Mouse (Mus musculus) heart, embryonic 14.5 days (tissue): Measurements from ENCODE around the gene Smco4. TPM values are rescaled to one million over a fixed set of nuclear protein-coding genes. Genes with fewer than 3 reads are reported as not detected.

ENCODE experiments used
- ATAC-seq: fragments of 200-750 bp; cut with Nextera tagmentation; 2 replicates; pipeline ENCODE4 v1.8.0; 2017; ENCODE audit warnings: low read depth, moderate TSS enrichment; ENCODE audit not compliant: insufficient number of reproducible peaks, insufficient read depth, low FRiP score
- H3K27ac ChIP-seq, 2 experiments: fragments of 200-500 bp in 1 of 2; fragments of 300-500 bp in 1 of 2; sonication (generic) in 1 of 2; replicated peaks in 1 of 2; 2 replicates each; pipeline ENCODE4 v1.5.1; 2012 to 2014; ENCODE audit warnings: low read depth in 2 of 2, low read length in 2 of 2, control low read depth in 1 of 2, mild to moderate bottlenecking in 1 of 2, mixed read lengths in 1 of 2; ENCODE audit not compliant: control insufficient read depth in 1 of 2, insufficient read depth in 1 of 2
- H3K27me3 ChIP-seq: fragments of 300-500 bp; sonication (generic); 2 replicates; pipeline ENCODE4 v1.6.1; 2014; ENCODE audit warnings: mild to moderate bottlenecking, low read length, control low read depth; ENCODE audit not compliant: control insufficient read depth, insufficient read depth
- H3K36me3 ChIP-seq: fragments of 300-500 bp; sonication (generic); 2 replicates; pipeline ENCODE4 v1.6.1; 2014; ENCODE audit warnings: mild to moderate bottlenecking, control low read depth, low read length, mixed read lengths; ENCODE audit not compliant: control insufficient read depth, insufficient read depth
- H3K4me1 ChIP-seq, 2 experiments: fragments of 200-500 bp in 1 of 2; fragments of 300-500 bp in 1 of 2; sonication (generic) in 1 of 2; 2 replicates each; pipeline ENCODE4 v1.6.1; 2012 to 2014; ENCODE audit warnings: low read length in 2 of 2, control low read depth in 1 of 2, mixed read lengths in 1 of 2; ENCODE audit not compliant: control insufficient read depth in 2 of 2, insufficient read depth in 2 of 2
- H3K4me2 ChIP-seq: fragments of 300-500 bp; sonication (generic); 2 replicates; pipeline ENCODE4 v1.6.1; 2014; ENCODE audit warnings: mild to moderate bottlenecking, low read length
- H3K4me3 ChIP-seq, 2 experiments: fragments of 200-500 bp in 1 of 2; fragments of 300-500 bp in 1 of 2; sonication (generic) in 1 of 2; 2 replicates each; pipeline ENCODE4 v1.5.1; 2012 to 2014; ENCODE audit warnings: low read length in 2 of 2, mild to moderate bottlenecking in 2 of 2, control low read depth in 1 of 2, low read depth in 1 of 2, moderate library complexity in 1 of 2; ENCODE audit not compliant: control insufficient read depth in 1 of 2, insufficient read depth in 1 of 2
- H3K9ac ChIP-seq: fragments of 300-500 bp; sonication (generic); 2 replicates; pipeline ENCODE4 v1.6.1; 2014; ENCODE audit warnings: mild to moderate bottlenecking, low read length
- H3K9me3 ChIP-seq: fragments of 300-500 bp; sonication (generic); 2 replicates; pipeline ENCODE4 v1.6.1; 2016; ENCODE audit warnings: low read length, control low read depth; ENCODE audit not compliant: control insufficient read depth
- WGBS: fragments of 180-500 bp; shearing (Covaris S2); extraction: QIAGEN DNeasy Blood & Tissue Kit; methylation state at CpG from one replicate; pipeline ENCODE4 v1.1.7; 2014; 5-methylcytosine and 5-hydroxymethylcytosine counted together
- polyA plus RNA-seq: library from polyadenylated mRNA; unstranded; fragments of >200 nt; fragmentation: Nextera tagmentation; extraction: Ambion mirVana; gene quantifications from 2 replicates; pipeline ENCODE4 v1.2.1, GENCODE M21; 2014

Gene Smco4
- polyA plus RNA-seq, 1 experiment from 2014 or later = 2.8 TPM

DNA sequence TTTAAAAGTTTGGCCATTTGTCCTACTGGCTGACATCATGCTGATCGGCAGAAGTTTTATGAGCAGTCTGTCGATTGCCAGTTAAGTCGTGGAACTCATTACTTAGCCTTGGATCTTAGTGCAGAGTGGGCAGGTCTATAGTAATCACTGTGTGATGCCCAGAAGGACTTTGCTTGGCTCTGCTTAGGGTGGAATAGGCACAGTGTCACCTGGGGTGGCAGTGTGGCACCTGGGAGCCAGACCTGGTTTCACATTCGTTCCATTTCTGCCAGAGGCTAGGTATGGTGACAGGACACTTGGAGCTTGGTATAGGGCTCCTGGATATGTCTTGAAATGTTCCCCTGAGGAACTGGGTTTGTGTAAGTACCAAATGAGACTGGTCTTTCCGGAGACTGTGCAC is 6.8 kb downstream of the Smco4 start:
- Histone ChIP-seq H3K9me3 (no peaks in the 10 kb centered on the region), H3K27me3 (no peaks in the 10 kb centered on the region), H3K9ac (no peak overlapping the region), H3K27ac (no peak overlapping the region), H3K4me2 (no peak overlapping the region), H3K36me3 (no peaks in the 10 kb centered on the region), H3K4me3 (no peak overlapping the region), H3K4me1 (peaks cover 19 to 26% of the 10 kb centered on the region in 2 experiments)
- WGBS = 93% methylated on average over 5 of the region's 5 CpGs
- ATAC-seq = no peak

DNA sequence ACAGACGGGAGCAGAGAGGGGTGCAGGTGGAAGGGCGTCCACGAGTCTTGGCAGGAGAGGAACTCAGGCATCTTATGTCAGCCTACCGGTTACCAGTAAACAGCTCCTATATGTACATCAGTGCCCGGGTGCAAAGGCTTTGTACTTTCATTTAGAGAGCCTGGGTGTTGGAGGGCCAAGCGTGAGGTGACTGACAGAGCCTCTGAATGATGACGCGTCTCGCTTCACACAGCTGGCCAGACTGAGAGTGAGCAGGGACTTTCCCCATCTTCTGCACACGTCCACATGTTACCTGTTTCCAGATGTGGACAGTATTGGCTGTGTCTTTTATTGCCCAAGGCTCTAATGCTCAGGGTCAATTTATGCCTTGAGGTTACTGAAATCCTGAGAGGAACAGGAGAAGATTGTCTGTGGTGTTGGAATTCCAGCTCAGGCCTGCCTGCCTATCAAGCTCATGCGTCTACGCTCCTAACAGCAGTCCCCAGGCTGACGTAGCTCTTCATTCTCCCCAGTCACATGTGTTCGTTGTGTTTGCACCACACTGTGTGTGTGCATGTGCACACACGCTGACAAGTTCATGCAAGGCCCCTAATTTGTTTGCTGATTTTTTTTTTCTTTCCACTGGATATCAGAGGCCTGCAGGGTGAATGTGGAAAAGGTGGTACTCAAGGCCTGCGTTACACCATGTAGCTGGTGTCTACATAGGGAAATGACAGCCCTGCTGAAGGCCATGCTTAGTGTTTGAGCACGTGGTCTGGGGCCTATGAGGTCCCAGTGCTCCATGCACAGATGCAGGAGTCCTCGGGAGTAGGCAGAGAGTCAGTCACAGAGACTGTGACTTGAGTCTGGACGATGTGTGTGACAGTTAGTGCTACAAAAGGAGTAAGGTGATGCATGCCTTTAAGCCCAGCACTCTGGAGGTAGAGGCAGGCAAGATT is 8.4 kb downstream of the Smco4 start:
- no peak overlapping the region for H3K4me3 ChIP-seq
- ATAC-seq = no peak
- H3K27ac ChIP-seq = no peak overlapping the region; a peak in 1 of 4 replicates
- H3K9me3 ChIP-seq = no peaks in the 10 kb centered on the region
- peaks cover 20 to 26% of the 10 kb centered on the region in 2 experiments for H3K4me1 ChIP-seq
- H3K27me3 ChIP-seq = no peaks in the 10 kb centered on the region
- 61% methylated on average over 19 of the region's 19 CpGs for WGBS
- H3K4me2 ChIP-seq = no peak overlapping the region
- no peaks in the 10 kb centered on the region for H3K36me3 ChIP-seq
- no peak overlapping the region for H3K9ac ChIP-seq

DNA sequence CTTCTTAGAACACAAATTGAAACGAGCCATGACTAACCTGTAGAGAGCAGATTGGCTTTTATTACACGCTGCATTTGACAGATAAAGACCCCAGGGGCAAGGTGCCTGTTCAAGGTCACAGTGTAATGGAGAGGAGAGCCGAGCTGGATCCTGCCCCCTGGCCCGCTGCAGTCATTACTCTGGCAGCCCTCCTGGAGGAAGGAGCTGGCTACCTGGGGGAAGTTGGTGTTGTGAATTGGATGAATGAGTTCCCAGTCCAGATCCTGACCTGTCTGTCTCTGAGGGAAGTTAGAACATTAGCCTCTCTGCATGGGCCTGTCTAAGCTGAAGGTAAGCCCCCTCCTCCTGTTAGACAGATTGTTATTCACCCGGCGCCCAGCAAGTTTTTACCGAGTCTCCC is 9.2 kb downstream of the Smco4 start:
- no peak for ATAC-seq
- Histone ChIP-seq H3K4me1 (peaks cover 29 to 34% of the 10 kb centered on the region in 2 experiments), H3K9me3 (no peaks in the 10 kb centered on the region), H3K4me2 (no peak overlapping the region), H3K9ac (no peak overlapping the region; the same call in 1 of the 2 replicates), H3K27me3 (no peaks in the 10 kb centered on the region), H3K4me3 (no peak overlapping the region), H3K36me3 (no peaks in the 10 kb centered on the region), H3K27ac (no peak overlapping the region)
- WGBS = 66% methylated on average over 7 of the region's 7 CpGs

DNA sequence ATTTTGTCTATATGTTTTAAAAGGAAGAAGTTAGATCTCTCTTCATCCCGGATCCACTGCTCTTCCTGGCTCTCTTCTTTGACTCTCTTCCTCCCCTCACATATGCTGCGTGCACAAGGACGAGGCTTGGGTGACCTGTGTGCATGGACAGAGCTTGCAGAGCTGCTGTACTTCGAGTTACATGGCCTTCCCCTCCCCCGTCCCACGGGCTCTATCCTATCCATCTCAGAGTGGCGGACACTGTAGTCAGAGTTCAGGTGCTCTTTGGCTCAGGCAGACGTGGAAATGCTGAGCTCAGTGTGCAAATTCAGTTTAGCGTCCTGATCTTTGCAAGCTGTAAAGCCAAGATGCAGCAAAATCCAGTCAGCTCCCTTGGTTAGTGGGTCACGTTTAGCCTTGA is 10.1 kb downstream of the Smco4 start:
- WGBS = 59% methylated on average over 10 of the region's 10 CpGs
- no peak overlapping the region for H3K4me2 ChIP-seq
- no peaks in the 10 kb centered on the region for H3K9me3 ChIP-seq
- no peak overlapping the region for H3K4me3 ChIP-seq
- no peaks in the 10 kb centered on the region for H3K27me3 ChIP-seq
- no peak overlapping the region for H3K9ac ChIP-seq
- H3K27ac ChIP-seq = no peak overlapping the region
- no peak for ATAC-seq
- H3K4me1 ChIP-seq = peaks cover 37 to 41% of the 10 kb centered on the region in 2 experiments
- H3K36me3 ChIP-seq = no peaks in the 10 kb centered on the region

DNA sequence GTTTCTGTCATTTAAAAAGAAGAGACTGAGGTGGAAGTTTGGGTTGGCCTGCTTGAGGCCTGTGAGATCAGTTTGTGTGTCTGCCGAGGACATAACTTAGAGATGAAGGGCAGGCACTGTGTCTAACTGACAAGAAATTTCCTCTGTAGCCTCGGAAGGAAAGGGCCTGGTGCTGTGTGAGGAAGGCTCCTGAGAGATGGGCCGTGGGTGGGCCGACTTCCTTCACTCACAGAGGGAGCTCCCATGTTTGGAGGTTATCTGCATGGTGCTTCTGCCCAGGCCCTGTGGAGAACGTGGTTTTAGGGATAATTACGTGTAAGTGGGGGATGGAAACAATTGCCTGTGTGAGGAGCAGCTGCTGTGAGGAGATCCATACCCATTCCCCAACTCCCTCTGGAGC is 10.6 kb downstream of the Smco4 start:
- Histone ChIP-seq H3K9me3 (no peaks in the 10 kb centered on the region), H3K9ac (no peak overlapping the region), H3K4me2 (no peak overlapping the region), H3K27me3 (no peaks in the 10 kb centered on the region), H3K36me3 (no peaks in the 10 kb centered on the region), H3K27ac (no peak overlapping the region), H3K4me3 (no peak overlapping the region), H3K4me1 (peaks cover 41% of the 10 kb centered on the region in 2 experiments)
- ATAC-seq = no peak
- 37% methylated on average over 6 of the region's 6 CpGs for whole genome bisulfite sequencing

DNA sequence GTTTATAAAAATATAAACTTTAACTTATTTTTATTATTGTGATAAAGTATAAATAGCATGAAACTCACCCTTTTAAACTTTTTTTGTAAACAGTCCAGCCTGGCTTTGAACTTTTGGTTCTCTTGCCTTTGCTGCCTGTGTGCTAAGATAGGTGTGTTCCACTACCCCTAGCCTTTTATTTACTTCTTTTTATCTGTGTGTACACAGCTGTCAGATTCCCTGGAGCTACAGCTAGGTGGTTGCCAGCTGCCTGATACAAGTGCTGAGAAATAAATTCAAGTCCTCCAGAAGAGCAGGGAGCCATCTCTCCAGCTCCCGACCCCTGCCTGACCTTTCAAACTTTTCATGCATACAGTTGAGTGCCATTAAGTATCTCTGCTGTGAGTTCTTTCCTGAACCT is 12.1 kb downstream of the Smco4 start:
- no peaks in the 10 kb centered on the region for H3K36me3 ChIP-seq
- no peak overlapping the region for H3K4me2 ChIP-seq
- no peak overlapping the region for H3K9ac ChIP-seq
- H3K9me3 ChIP-seq = no peaks in the 10 kb centered on the region
- no peak overlapping the region for H3K4me3 ChIP-seq
- no peak overlapping the region for H3K27ac ChIP-seq
- 20% methylated on average over 1 of the region's 1 CpGs for WGBS
- H3K4me1 ChIP-seq = peaks cover 41% of the 10 kb centered on the region in 2 experiments
- H3K27me3 ChIP-seq = no peaks in the 10 kb centered on the region
- no peak for ATAC-seq

DNA sequence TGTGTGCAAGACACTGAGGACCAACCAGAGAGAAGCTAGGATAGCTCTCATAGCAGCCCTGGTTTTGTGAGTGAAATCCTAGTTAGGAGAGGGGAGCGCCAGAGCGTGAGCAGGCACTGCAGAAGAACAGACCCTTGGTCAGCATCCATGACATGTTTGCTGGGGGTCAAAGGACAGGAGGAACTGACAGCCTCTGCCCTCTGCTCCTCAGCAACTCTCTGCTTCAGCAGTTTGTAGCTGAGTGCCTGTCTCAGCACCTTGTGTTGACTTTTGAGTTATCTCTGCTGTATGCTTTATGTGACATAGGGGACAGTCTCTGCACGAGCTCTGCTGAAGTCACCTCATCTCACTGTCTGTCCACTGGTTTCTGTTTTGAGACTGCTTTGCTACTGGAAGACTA is 13.6 kb downstream of the Smco4 start:
- WGBS = 66% methylated on average over 3 of the region's 3 CpGs
- peak overlapping the region in 1 of 2 experiments; percentile 41; a peak in 1 of 4 replicates for H3K27ac ChIP-seq
- H3K27me3 ChIP-seq = no peaks in the 10 kb centered on the region
- no peaks in the 10 kb centered on the region for H3K36me3 ChIP-seq
- no peak for ATAC-seq
- no peak overlapping the region for H3K9ac ChIP-seq
- H3K9me3 ChIP-seq = no peaks in the 10 kb centered on the region
- no peak overlapping the region for H3K4me2 ChIP-seq
- peaks cover 36 to 45% of the 10 kb centered on the region in 2 experiments for H3K4me1 ChIP-seq
- no peak overlapping the region for H3K4me3 ChIP-seq
